Mouse (Mus musculus) cortical plate, adult 2 months (tissue): ENCODE results near the gene Ushbp1.

Source experiments
- CTCF ChIP-seq: fragments of 200-500 bp; IDR thresholded peaks from 2 replicates; pipeline ENCODE4 v1.5.1; 2011; ENCODE audit warnings: mild to moderate bottlenecking, control low read depth, low read length; ENCODE audit not compliant: insufficient read depth; ENCODE audit errors: extremely low read depth
- POLR2A ChIP-seq: fragments of 200-500 bp; IDR thresholded peaks from 2 replicates; pipeline ENCODE4 v1.6.1; 2011; ENCODE audit warnings: mild to moderate bottlenecking, low read length, control low read depth; ENCODE audit not compliant: insufficient read depth; ENCODE audit errors: extremely low read depth

GRCm38 (mm10) chr8:71381421-71381970, 14.1 kb downstream of the Ushbp1 start, which contains the start of gene Nr2f6:
- TF ChIP-seq POLR2A: no peak
- no peak for TF ChIP-seq CTCF
